Mouse (Mus musculus): ENCODE data around the gene Zfp580. TPM values are rescaled to one million over a fixed set of nuclear protein-coding genes. Genes with fewer than 3 reads are reported as not detected.
"Not testable (repeated sequence)": the region's sequence is repeated elsewhere in the genome, so short reads cannot be mapped to it uniquely, and the experiment has no call there.

Gene Zfp580
- polyA plus RNA-seq, 1 experiment = 29.9 TPM

- DNase-seq = no peak
- Histone ChIP-seq H3K27ac (ENCODE audit: control insufficient read depth, insufficient read depth, low read length) (no peak overlapping the region), H3K4me3 (ENCODE audit: control insufficient read depth, insufficient read depth, low read length) (no peak overlapping the region), H3K4me1 (replicated peaks; ENCODE audit: control insufficient read depth, insufficient read depth, low read length) (no peaks in the 10 kb centered on the region), H3K36me3 (ENCODE audit: control insufficient read depth, insufficient read depth, low read length) (peaks cover 95% of the 10 kb centered on the region), H3K27me3 (ENCODE audit: control insufficient read depth, insufficient read depth, low read length) (no peaks in the 10 kb centered on the region)
- no peak for TF ChIP-seq POLR2A (IDR thresholded peaks at IDR 0.05; ENCODE audit: control insufficient read depth, extremely low read depth, insufficient read depth, low read length, poor library complexity)
- TF ChIP-seq CTCF (IDR thresholded peaks at IDR 0.05; ENCODE audit: borderline replicate concordance, control insufficient read depth, extremely low read depth, insufficient read depth, low read length, poor library complexity) = no peak
- 86% methylated on average over 1 of the region's 1 CpGs for WGBS
Measured at GRCm38 (mm10) chr7:5073586-5073985, 22.2 kb downstream of the Zfp580 start.

GRCm38 (mm10) chr7:5074984-5075383 is 23.6 kb downstream of the Zfp580 start:
- no peak overlapping the region for H3K4me3 ChIP-seq (ENCODE audit: control insufficient read depth, insufficient read depth, low read length)
- no peak overlapping the region for H3K27ac ChIP-seq (ENCODE audit: control insufficient read depth, insufficient read depth, low read length)
- TF ChIP-seq CTCF (IDR thresholded peaks at IDR 0.05; ENCODE audit: borderline replicate concordance, control insufficient read depth, extremely low read depth, insufficient read depth, low read length, poor library complexity) = no peak
- no peak for TF ChIP-seq POLR2A (IDR thresholded peaks at IDR 0.05; ENCODE audit: control insufficient read depth, extremely low read depth, insufficient read depth, low read length, poor library complexity)
- peaks cover 87% of the 10 kb centered on the region for H3K36me3 ChIP-seq (ENCODE audit: control insufficient read depth, insufficient read depth, low read length)
- no peaks in the 10 kb centered on the region for H3K27me3 ChIP-seq (ENCODE audit: control insufficient read depth, insufficient read depth, low read length)
- 95% methylated on average over 5 of the region's 5 CpGs for WGBS
- DNase-seq = no peak
- H3K4me1 ChIP-seq (replicated peaks; ENCODE audit: control insufficient read depth, insufficient read depth, low read length) = no peaks in the 10 kb centered on the region

GRCm38 (mm10) chr7:5076931-5077330 is 25.6 kb downstream of the Zfp580 start:
- no peak overlapping the region for H3K27ac ChIP-seq (ENCODE audit: control insufficient read depth, insufficient read depth, low read length)
- DNase-seq = no peak
- peaks cover 7% of the 10 kb centered on the region for H3K4me1 ChIP-seq (replicated peaks; ENCODE audit: control insufficient read depth, insufficient read depth, low read length)
- TF ChIP-seq POLR2A (IDR thresholded peaks at IDR 0.05; ENCODE audit: control insufficient read depth, extremely low read depth, insufficient read depth, low read length, poor library complexity) (no peak), CTCF (IDR thresholded peaks at IDR 0.05; ENCODE audit: borderline replicate concordance, control insufficient read depth, extremely low read depth, insufficient read depth, low read length, poor library complexity) (no peak)
- no peak overlapping the region for H3K4me3 ChIP-seq (ENCODE audit: control insufficient read depth, insufficient read depth, low read length)
- peaks cover 67% of the 10 kb centered on the region for H3K36me3 ChIP-seq (ENCODE audit: control insufficient read depth, insufficient read depth, low read length)
- H3K27me3 ChIP-seq (ENCODE audit: control insufficient read depth, insufficient read depth, low read length) = no peaks in the 10 kb centered on the region
- 93% methylated on average over 2 of the region's 2 CpGs for WGBS

GRCm38 (mm10) chr7:5079365-5080009 is 28.1 kb downstream of the Zfp580 start:
- Histone ChIP-seq H3K36me3 (ENCODE audit: control insufficient read depth, insufficient read depth, low read length) (peaks cover 46% of the 10 kb centered on the region), H3K4me3 (ENCODE audit: control insufficient read depth, insufficient read depth, low read length) (peak overlapping the region; percentile 20; the same call in 1 of the 2 replicates)
- H3K27ac ChIP-seq (ENCODE audit: control insufficient read depth, insufficient read depth, low read length); H3K27me3 ChIP-seq (ENCODE audit: control insufficient read depth, insufficient read depth, low read length); DNase-seq; H3K4me1 ChIP-seq (replicated peaks; ENCODE audit: control insufficient read depth, insufficient read depth, low read length): not testable (repeated sequence)
- 58% methylated on average over 9 of the region's 13 CpGs for WGBS

- WGBS = under 1% methylated on average over 81 of the region's 81 CpGs
- TF ChIP-seq POLR2A (IDR thresholded peaks at IDR 0.05; ENCODE audit: control insufficient read depth, extremely low read depth, insufficient read depth, low read length, poor library complexity) = peak; percentile 43; the same call in 1 of the 2 replicates
- TF ChIP-seq CTCF (IDR thresholded peaks at IDR 0.05; ENCODE audit: borderline replicate concordance, control insufficient read depth, extremely low read depth, insufficient read depth, low read length, poor library complexity) = 0 out of 2 replicates have a peak, but pooled peaks have one; percentile 5
- no peaks in the 10 kb centered on the region for H3K27me3 ChIP-seq (ENCODE audit: control insufficient read depth, insufficient read depth, low read length)
- H3K4me3 ChIP-seq (ENCODE audit: control insufficient read depth, insufficient read depth, low read length) = peak within 1 kb of the TSS; percentile 78
- H3K27ac ChIP-seq (ENCODE audit: control insufficient read depth, insufficient read depth, low read length) = no peak within 1 kb of the TSS; the same call in 1 of the 2 replicates
- DNase-seq = peak; percentile 96
- H3K4me1 ChIP-seq (replicated peaks; ENCODE audit: control insufficient read depth, insufficient read depth, low read length) = peaks cover 8% of the 10 kb centered on the region
- H3K36me3 ChIP-seq (ENCODE audit: control insufficient read depth, insufficient read depth, low read length) = peaks cover 46% of the 10 kb centered on the region
Measured at GRCm38 (mm10) chr7:5080010-5080751, 28.8 kb downstream of the Zfp580 start, which contains the start of gene Epn1. Epn1 (plus strand) TSS chr7:5080235.

GRCm38 (mm10) chr7:5080815-5081214 is 29.5 kb downstream of the Zfp580 start:
- H3K27ac ChIP-seq (ENCODE audit: control insufficient read depth, insufficient read depth, low read length) = no peak overlapping the region
- peak overlapping the region; percentile 78 for H3K4me3 ChIP-seq (ENCODE audit: control insufficient read depth, insufficient read depth, low read length)
- no peaks in the 10 kb centered on the region for H3K27me3 ChIP-seq (ENCODE audit: control insufficient read depth, insufficient read depth, low read length)
- H3K4me1 ChIP-seq (replicated peaks; ENCODE audit: control insufficient read depth, insufficient read depth, low read length) = peaks cover 8% of the 10 kb centered on the region
- no peak for DNase-seq
- TF ChIP-seq POLR2A (IDR thresholded peaks at IDR 0.05; ENCODE audit: control insufficient read depth, extremely low read depth, insufficient read depth, low read length, poor library complexity) (no peak), CTCF (IDR thresholded peaks at IDR 0.05; ENCODE audit: borderline replicate concordance, control insufficient read depth, extremely low read depth, insufficient read depth, low read length, poor library complexity) (no peak)
- 18% methylated on average over 6 of the region's 6 CpGs for WGBS
- peaks cover 42% of the 10 kb centered on the region for H3K36me3 ChIP-seq (ENCODE audit: control insufficient read depth, insufficient read depth, low read length)
